Mouse (Mus musculus): ENCODE data around the gene Pds5a. TPM values are rescaled to one million over a fixed set of nuclear protein-coding genes. Genes with fewer than 3 reads are reported as not detected.

Gene Pds5a
- 12.7 and 13.7 TPM in 2 replicates for polyA plus RNA-seq (2015; fragmentation: Nextera tagmentation; extraction: Ambion mirVana)

DNA sequence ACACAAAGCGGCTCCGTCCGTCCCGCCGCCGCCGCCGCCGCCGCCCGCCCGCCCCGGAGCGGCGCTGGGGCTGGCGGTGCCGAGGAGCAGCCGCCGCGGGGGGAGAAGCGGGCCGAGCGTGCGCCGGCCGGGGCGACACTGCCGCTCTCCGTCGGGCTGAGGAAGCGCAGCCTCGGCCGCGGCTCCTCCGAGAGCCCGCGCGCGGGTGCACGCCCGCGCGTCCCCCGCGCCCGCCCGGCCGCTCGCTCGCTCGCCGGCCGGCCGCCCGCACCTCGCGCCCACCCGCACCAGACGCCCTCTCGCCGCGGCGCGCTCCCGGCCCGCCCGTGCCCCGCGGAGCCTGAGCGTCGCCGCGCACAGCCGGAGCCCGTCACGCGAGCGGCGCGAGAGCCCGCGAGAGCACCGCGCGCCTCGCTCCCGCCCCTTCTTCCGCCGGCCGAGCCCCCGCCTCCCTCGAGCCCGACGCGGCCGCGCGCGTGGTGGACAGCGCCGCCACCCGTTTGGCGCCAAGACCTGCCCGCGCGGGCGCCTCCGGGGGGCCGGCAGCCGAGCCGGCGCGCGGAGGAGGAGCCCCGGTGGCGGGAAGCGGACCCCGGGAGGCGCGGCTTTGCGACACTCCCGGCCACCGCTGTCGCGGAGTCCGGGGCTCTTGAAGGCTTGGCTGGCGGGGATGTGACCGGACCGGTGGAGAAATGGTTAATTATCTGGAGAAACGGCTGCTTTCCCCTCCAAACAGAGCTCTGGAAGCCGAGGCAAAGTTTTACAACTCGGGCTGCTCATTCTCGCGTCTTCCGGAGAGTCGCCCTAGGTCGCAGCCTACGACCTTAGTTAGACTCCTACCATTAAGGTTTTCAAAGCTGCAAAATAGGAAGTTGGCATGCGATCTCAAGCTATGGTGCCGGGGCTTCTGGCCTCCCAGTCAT, at the start of gene Pds5a:
Pds5a (minus strand) TSS at position 438 of the 923 bp plus-strand sequence.
- DNase-seq, result peak; percentile 92
- Histone ChIP-seq H3K4me3 (ENCODE audit: low read depth, low read length) (peak within 1 kb of the TSS; percentile 73), H3K4me1 (ENCODE audit: insufficient read depth) (peaks cover 24% of the 10 kb centered on the region), H3K36me3 (replicated peaks; ENCODE audit: insufficient read depth, low read length) (peaks cover 15% of the 10 kb centered on the region), H3K4me2 (ENCODE audit: low read depth, low read length) (peak within 1 kb of the TSS; percentile 74), H3K9me3 (ENCODE audit: low read length) (no peaks in the 10 kb centered on the region), H3K27ac (ENCODE audit: low read depth) (peak within 1 kb of the TSS; percentile 96), H3K27me3 (ENCODE audit: insufficient read depth, low read length) (no peaks in the 10 kb centered on the region), H3K9ac (replicated peaks) (peak within 1 kb of the TSS; percentile 92)
- ATAC-seq, result peak; percentile 91
- TF ChIP-seq EP300 (IDR thresholded peaks at IDR 0.05; ENCODE audit: low read depth) (no peak), CTCF (IDR thresholded peaks at IDR 0.05; ENCODE audit: low read depth) (peak; percentile 40)
- under 1% methylated on average over 40 of the region's 140 CpGs for WGBS (ENCODE audit: insufficient replicate concordance)

DNA sequence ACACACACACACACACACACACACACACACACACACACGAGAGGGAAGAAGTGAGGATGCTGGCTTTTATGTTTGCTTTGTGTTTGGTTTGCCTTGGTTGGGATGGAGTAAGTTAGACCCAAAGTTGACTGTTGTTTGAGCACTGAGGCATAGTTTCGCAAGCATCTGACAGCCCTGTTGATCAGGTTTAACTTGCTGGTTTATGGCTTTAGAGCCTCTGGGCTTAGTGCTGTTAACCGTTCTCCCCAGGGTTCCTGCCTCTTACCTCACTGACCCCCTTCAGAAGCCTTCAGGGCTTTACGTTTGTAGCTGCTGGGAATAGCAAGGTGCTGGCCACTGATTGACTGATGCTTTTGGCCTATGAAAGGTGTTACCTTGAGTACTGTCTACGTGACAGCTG, 48.8 kb upstream of the Pds5a start:
- H3K4me1 ChIP-seq (ENCODE audit: insufficient read depth), result no peaks in the 10 kb centered on the region; the same call in 1 of the 2 replicates
- WGBS (ENCODE audit: insufficient replicate concordance), result 57% methylated on average over 5 of the region's 5 CpGs
- no peak overlapping the region for H3K4me3 ChIP-seq (ENCODE audit: low read depth, low read length)
- H3K4me2 ChIP-seq (ENCODE audit: low read depth, low read length), result no peak overlapping the region
- no peaks in the 10 kb centered on the region for H3K36me3 ChIP-seq (replicated peaks; ENCODE audit: insufficient read depth, low read length)
- no peak for DNase-seq
- no peaks in the 10 kb centered on the region for H3K27me3 ChIP-seq (ENCODE audit: insufficient read depth, low read length)
- no peak overlapping the region for H3K27ac ChIP-seq (ENCODE audit: low read depth)
- H3K9ac ChIP-seq (replicated peaks), result no peak overlapping the region
- no peaks in the 10 kb centered on the region for H3K9me3 ChIP-seq (ENCODE audit: low read length)
- ATAC-seq, result no peak
- no peak for TF ChIP-seq EP300 (IDR thresholded peaks at IDR 0.05; ENCODE audit: low read depth)
- TF ChIP-seq CTCF (IDR thresholded peaks at IDR 0.05; ENCODE audit: low read depth), result no peak

DNA sequence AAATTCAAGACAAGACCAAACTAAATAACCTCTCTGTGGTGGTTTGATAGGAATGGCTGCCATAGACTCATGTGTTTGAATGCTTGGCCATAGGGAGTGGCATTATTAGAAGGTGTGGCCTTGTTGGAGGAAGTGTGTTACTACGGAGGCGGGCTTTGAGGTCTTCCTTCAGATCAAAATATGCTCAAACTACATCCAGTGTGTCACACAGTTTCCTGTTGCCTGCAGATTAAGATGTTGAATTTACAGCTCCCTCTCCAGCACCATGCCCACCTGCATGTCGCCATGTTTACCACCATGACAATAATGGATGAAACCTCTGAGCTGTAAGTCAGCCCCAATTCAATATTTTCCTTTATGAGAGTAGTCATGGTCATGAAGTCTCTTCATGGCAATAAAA, 41.3 kb upstream of the Pds5a start:
- no peak overlapping the region for H3K4me3 ChIP-seq (ENCODE audit: low read depth, low read length)
- WGBS (ENCODE audit: insufficient replicate concordance), result 58% methylated on average over 3 of the region's 3 CpGs
- H3K9ac ChIP-seq (replicated peaks), result no peak overlapping the region
- no peak for ATAC-seq
- no peak for DNase-seq
- H3K9me3 ChIP-seq (ENCODE audit: low read length), result no peaks in the 10 kb centered on the region
- H3K27me3 ChIP-seq (ENCODE audit: insufficient read depth, low read length), result no peaks in the 10 kb centered on the region
- no peak overlapping the region for H3K4me2 ChIP-seq (ENCODE audit: low read depth, low read length)
- no peaks in the 10 kb centered on the region for H3K36me3 ChIP-seq (replicated peaks; ENCODE audit: insufficient read depth, low read length)
- no peak overlapping the region for H3K27ac ChIP-seq (ENCODE audit: low read depth)
- TF ChIP-seq CTCF (IDR thresholded peaks at IDR 0.05; ENCODE audit: low read depth), result no peak
- TF ChIP-seq EP300 (IDR thresholded peaks at IDR 0.05; ENCODE audit: low read depth), result no peak
- H3K4me1 ChIP-seq (ENCODE audit: insufficient read depth), result no peaks in the 10 kb centered on the region; the same call in 1 of the 2 replicates

DNA sequence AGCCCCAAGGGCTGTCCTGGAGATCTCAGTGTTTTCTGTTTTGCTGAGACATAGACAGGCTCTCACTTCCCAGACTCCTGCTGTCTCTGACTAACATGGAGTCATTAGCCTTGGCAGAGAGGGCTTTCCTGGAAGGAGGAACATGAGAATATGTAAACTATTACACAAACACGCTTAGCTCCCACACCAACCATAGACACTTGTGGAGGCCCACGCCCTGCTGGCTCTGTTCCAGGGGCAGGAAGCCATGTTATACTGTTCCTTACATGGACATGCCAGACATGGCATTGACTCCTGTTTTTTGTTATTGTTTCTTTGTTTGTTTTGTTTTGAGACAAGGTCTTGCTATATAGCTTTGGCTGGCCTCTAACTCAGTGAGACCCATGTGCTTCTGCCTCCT, 37.5 kb upstream of the Pds5a start:
- Histone ChIP-seq H3K4me1 (ENCODE audit: insufficient read depth) (peaks cover 13% of the 10 kb centered on the region), H3K27ac (ENCODE audit: low read depth) (no peak overlapping the region), H3K4me2 (ENCODE audit: low read depth, low read length) (no peak overlapping the region), H3K9ac (replicated peaks) (no peak overlapping the region), H3K36me3 (replicated peaks; ENCODE audit: insufficient read depth, low read length) (no peaks in the 10 kb centered on the region), H3K4me3 (ENCODE audit: low read depth, low read length) (no peak overlapping the region), H3K27me3 (ENCODE audit: insufficient read depth, low read length) (no peaks in the 10 kb centered on the region), H3K9me3 (ENCODE audit: low read length) (no peaks in the 10 kb centered on the region)
- DNase-seq (no peak), ATAC-seq (no peak)
- no peak for TF ChIP-seq CTCF (IDR thresholded peaks at IDR 0.05; ENCODE audit: low read depth)
- TF ChIP-seq EP300 (IDR thresholded peaks at IDR 0.05; ENCODE audit: low read depth), result no peak
- 73% methylated on average over 2 of the region's 2 CpGs for WGBS (ENCODE audit: insufficient replicate concordance)

DNA sequence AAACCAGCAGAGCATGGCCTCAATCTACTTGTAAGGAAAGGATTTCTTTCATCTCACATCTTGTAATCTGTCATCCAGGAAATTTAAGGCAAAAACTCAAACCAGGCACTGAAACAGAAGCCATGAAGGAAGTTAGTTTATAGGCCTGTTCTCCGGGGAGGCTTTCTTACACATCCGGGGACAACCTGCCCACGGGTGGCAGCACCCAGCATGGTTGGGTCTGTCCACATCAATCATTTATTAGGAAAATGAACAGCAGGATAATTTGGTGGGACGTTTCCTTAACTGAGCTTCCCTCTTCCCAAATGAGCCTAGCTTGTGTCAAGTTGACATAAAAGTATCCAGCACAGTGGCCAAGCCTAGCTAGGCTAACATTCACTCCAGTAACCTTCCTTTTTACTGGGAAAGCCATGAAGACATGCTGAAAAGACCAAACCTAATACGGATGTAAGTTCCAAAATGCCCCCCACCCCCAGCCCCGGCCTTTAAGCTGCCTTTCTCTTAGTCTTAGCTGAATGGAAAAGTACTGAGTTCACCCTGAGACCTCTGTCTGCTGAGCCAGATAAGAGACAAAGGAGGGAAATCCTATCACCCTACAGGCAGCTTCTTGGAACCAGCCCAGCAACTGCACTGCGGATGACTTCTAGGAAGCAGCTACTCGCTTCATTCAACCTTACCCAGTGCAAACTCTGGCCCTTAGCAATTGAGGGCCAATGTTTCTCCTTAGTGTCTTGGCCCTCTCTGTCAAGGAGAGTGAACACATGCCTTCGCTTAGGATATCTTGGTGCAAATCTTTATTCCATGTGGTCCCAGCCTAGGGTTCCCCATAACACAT, 33.3 kb upstream of the Pds5a start:
- TF ChIP-seq EP300 (IDR thresholded peaks at IDR 0.05; ENCODE audit: low read depth) (peak; percentile 97), CTCF (IDR thresholded peaks at IDR 0.05; ENCODE audit: low read depth) (no peak)
- H3K4me1 ChIP-seq (ENCODE audit: insufficient read depth), result peaks cover 13% of the 10 kb centered on the region
- no peak overlapping the region for H3K4me3 ChIP-seq (ENCODE audit: low read depth, low read length)
- H3K27me3 ChIP-seq (ENCODE audit: insufficient read depth, low read length), result no peaks in the 10 kb centered on the region
- no peaks in the 10 kb centered on the region for H3K9me3 ChIP-seq (ENCODE audit: low read length)
- H3K27ac ChIP-seq (ENCODE audit: low read depth), result peak overlapping the region; percentile 85
- 36% methylated on average over 9 of the region's 9 CpGs for WGBS (ENCODE audit: insufficient replicate concordance)
- peak overlapping the region; percentile 48 for H3K4me2 ChIP-seq (ENCODE audit: low read depth, low read length)
- peak; percentile 99 for ATAC-seq
- no peaks in the 10 kb centered on the region for H3K36me3 ChIP-seq (replicated peaks; ENCODE audit: insufficient read depth, low read length)
- peak overlapping the region; percentile 8; the same call in 1 of the 2 replicates for H3K9ac ChIP-seq (replicated peaks)
- peak; percentile 78 for DNase-seq

Data from liver, postnatal 0 days (tissue).